Mouse (Mus musculus) lung, postnatal 0 days (tissue): ENCODE measurements around the gene Mst1. TPM values are rescaled to one million over a fixed set of nuclear protein-coding genes. Genes with fewer than 3 reads are reported as not detected.

Experiments
- ATAC-seq: fragments of 200-750 bp; cut with Nextera tagmentation; 2 replicates; pipeline ENCODE4 v1.8.0; 2017; ENCODE audit warnings: moderate library complexity
- DNase-seq: peaks from one replicate; pipeline ENCODE4 v3.0.0-alpha.2; 2016; ENCODE audit warnings: low spot score
- H3K27ac ChIP-seq: fragments of 300-500 bp; sonication (generic); 2 replicates; pipeline ENCODE4 v1.5.1; 2014; ENCODE audit warnings: antibody characterized with exemption, mild to moderate bottlenecking, low read length, mixed read lengths
- H3K27me3 ChIP-seq: fragments of 300-500 bp; sonication (generic); replicated peaks from 2 replicates; pipeline ENCODE4 v1.6.1; 2014; ENCODE audit warnings: low read length, mixed read lengths; ENCODE audit not compliant: insufficient read depth
- H3K36me3 ChIP-seq: fragments of 300-500 bp; sonication (generic); 2 replicates; pipeline ENCODE4 v1.6.1; 2014; ENCODE audit warnings: low read length, mixed read lengths; ENCODE audit not compliant: insufficient read depth
- H3K4me1 ChIP-seq: fragments of 300-500 bp; sonication (generic); 2 replicates; pipeline ENCODE4 v1.6.1; 2014; ENCODE audit warnings: antibody characterized with exemption, low read depth, low read length, mixed read lengths; ENCODE audit not compliant: insufficient read depth
- H3K4me2 ChIP-seq: fragments of 300-500 bp; sonication (generic); replicated peaks from 2 replicates; pipeline ENCODE4 v1.6.1; 2014; ENCODE audit warnings: low read depth, mild to moderate bottlenecking, low read length, moderate library complexity, mixed read lengths
- H3K4me3 ChIP-seq: fragments of 300-500 bp; sonication (generic); 2 replicates; pipeline ENCODE4 v1.5.1; 2014; ENCODE audit warnings: low read depth, low read length
- H3K9ac ChIP-seq: fragments of 300-500 bp; sonication (generic); replicated peaks from 2 replicates; pipeline ENCODE4 v1.6.1; 2014; ENCODE audit warnings: low read depth, mild to moderate bottlenecking
- H3K9me3 ChIP-seq: fragments of 300-500 bp; sonication (generic); 2 replicates; pipeline ENCODE4 v1.6.1; 2016; ENCODE audit warnings: low read length, mixed read lengths
- CTCF ChIP-seq: IDR thresholded peaks from 2 replicates; pipeline ENCODE4 v1.5.1; 2016; ENCODE audit warnings: antibody characterized with exemption, mild to moderate bottlenecking
- EP300 ChIP-seq: IDR thresholded peaks from 2 replicates; pipeline ENCODE4 v1.6.1; 2016; ENCODE audit warnings: antibody characterized with exemption, mild to moderate bottlenecking, control low read depth
- WGBS: fragments of 180-500 bp; shearing (Covaris S2); extraction: QIAGEN DNeasy Blood & Tissue Kit; methylation state at CpG from one replicate; pipeline ENCODE4 v1.1.7; 2014; 5-methylcytosine and 5-hydroxymethylcytosine counted together
- polyA plus RNA-seq: library from polyadenylated mRNA; unstranded; fragments of >200 nt; fragmentation: Nextera tagmentation; extraction: Ambion mirVana; gene quantifications from 2 replicates; pipeline ENCODE4 v1.2.1, GENCODE M21; 2015

Gene Mst1
- polyA plus RNA-seq, 1 experiment from 2014 or later = 0.62 TPM

DNA sequence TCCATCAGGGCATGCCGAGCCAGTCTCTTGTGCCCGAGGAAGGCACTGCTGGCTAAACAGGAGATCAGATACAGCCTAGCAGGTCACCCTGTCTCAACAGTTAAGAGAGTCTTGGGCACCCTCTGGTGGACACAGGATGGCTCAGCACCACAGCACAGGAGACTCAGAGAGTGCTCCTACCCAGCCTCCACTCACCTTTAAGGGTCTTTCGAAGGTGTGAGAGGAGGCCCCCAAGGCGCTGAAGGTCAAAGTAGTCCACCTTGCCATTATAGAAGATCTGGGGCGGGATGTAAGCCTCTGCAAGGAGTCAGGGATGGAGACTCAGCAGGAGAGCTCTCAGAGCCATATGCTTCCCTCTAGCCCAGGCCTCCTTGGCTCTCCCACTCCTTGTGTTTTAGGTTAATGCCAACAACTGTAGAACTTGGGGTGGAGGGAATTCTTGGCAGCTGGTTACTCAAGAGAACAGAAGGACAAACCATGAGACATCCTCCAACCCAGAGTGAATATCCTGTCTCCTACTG lies 14.7 kb upstream of the Mst1 start:
- H3K27me3 ChIP-seq = no peaks in the 10 kb centered on the region
- H3K4me2 ChIP-seq = no peak overlapping the region
- no peak overlapping the region for H3K4me3 ChIP-seq
- no peak overlapping the region for H3K9ac ChIP-seq
- H3K27ac ChIP-seq = no peak overlapping the region
- peak; percentile 65 for DNase-seq
- 29% methylated on average over 5 of the region's 5 CpGs for WGBS
- H3K9me3 ChIP-seq = no peaks in the 10 kb centered on the region
- TF ChIP-seq EP300 (no peak), CTCF (peak; percentile 81)
- ATAC-seq = peak; percentile 71
- H3K4me1 ChIP-seq = no peaks in the 10 kb centered on the region
- H3K36me3 ChIP-seq = 0 out of 2 replicates have a peak, but pooled peaks cover 16% of the 10 kb centered on the region

DNA sequence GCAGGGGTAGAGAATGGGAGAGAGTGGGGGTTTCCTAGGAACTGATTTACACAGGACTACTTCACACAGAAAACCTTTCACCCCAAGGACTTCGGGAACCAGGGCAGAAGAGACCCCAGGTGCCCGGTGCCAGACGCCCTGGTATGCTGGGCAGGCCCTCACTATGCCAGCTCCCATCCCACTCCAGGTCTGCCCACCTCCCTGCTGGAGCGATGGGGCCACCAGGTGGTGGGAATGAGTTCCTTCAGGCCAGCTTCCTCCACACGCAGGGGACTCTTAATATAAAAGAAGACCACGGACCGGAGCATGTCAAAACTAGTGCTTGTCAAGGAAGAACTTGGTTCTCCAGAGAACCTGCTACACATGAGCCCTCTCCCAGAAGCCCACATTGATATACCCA lies 13.0 kb upstream of the Mst1 start:
- 79% methylated on average over 7 of the region's 7 CpGs for WGBS
- no peak overlapping the region for H3K27ac ChIP-seq
- ATAC-seq (no peak), DNase-seq (no peak)
- no peaks in the 10 kb centered on the region for H3K27me3 ChIP-seq
- no peak overlapping the region for H3K9ac ChIP-seq
- no peak overlapping the region for H3K4me3 ChIP-seq
- H3K4me1 ChIP-seq = no peaks in the 10 kb centered on the region
- no peak overlapping the region for H3K4me2 ChIP-seq
- TF ChIP-seq CTCF (0 out of 2 replicates have a peak, but pooled peaks have one; percentile 20), EP300 (no peak)
- H3K9me3 ChIP-seq = no peaks in the 10 kb centered on the region
- peaks cover 11% of the 10 kb centered on the region; the same call in 1 of the 2 replicates for H3K36me3 ChIP-seq

DNA sequence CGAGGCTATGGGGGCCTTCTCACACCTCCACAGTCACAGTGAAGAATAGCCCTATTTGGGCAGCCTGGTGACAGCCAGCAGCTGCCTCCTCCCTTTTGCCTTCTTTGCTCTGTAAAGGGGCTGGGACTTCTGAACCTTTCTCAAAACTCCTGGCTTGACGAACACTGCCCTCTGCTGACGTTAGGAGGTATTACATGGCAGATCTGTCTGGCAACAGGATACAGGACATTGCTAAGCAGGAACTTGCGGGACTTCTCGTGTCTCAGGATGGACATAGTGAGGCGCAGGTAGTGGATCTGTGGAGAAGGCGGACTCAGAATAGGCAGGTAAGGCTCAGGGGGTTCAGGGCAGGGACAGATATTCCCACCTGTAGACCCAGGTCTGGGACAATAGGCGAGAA lies 12.3 kb upstream of the Mst1 start:
- Histone ChIP-seq H3K9ac (no peak overlapping the region), H3K4me2 (no peak overlapping the region), H3K4me1 (no peaks in the 10 kb centered on the region), H3K9me3 (no peaks in the 10 kb centered on the region), H3K27ac (no peak overlapping the region), H3K36me3 (peaks cover 10% of the 10 kb centered on the region; the same call in 1 of the 2 replicates), H3K27me3 (no peaks in the 10 kb centered on the region), H3K4me3 (no peak overlapping the region)
- DNase-seq (peak; percentile 88), ATAC-seq (peak; percentile 44)
- WGBS = 19% methylated on average over 8 of the region's 8 CpGs
- no peak for TF ChIP-seq EP300
- peak; percentile 99 for TF ChIP-seq CTCF

DNA sequence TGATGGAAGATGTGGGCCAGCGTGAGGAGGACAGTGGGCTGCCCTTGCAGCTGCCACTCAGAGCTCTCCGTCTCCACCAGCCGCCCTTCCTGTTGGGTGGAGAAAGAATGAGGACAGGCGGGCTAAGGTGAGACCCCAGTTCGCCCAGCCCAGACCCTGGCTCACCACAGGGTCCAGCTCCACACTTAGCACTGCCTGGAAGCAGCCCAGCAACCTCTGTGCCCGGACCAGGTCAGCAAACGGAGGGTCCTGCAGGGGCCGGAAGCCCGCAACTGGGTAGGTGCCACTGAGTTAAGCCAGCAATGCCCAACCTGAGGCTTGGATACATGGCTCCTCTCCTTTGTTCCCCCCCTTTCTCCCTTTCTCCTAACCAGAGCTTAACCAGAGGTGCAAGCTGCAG lies 11.2 kb upstream of the Mst1 start:
- DNase-seq = no peak
- Histone ChIP-seq H3K9ac (no peak overlapping the region), H3K36me3 (peaks cover 10% of the 10 kb centered on the region; the same call in 1 of the 2 replicates)

DNA sequence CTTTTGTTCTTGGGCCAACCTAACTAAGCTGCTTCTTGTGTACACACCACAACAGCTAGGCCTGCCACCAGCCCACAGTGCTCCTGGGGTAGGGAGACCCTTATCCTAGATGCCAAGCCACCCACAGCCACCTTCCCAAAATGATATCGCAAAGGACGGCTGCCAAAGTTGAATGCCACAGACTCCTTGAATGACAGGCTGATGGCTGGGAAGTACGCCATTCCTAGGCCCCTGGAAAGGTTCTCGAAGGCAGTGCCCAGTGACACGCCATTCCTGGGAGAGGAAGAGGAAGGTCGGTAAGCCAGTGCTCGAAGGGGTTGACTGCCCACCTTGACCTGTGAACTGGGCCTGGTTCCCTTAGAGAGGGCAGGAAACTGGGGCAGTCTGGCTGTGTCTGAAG lies 10.7 kb upstream of the Mst1 start:
- DNase-seq (no peak), ATAC-seq (no peak)
- Histone ChIP-seq H3K4me3 (no peak overlapping the region), H3K9me3 (no peaks in the 10 kb centered on the region), H3K4me1 (no peaks in the 10 kb centered on the region), H3K4me2 (no peak overlapping the region), H3K36me3 (peaks cover 10% of the 10 kb centered on the region; the same call in 1 of the 2 replicates), H3K9ac (no peak overlapping the region), H3K27me3 (no peaks in the 10 kb centered on the region), H3K27ac (no peak overlapping the region)
- TF ChIP-seq EP300 = no peak
- no peak for TF ChIP-seq CTCF
- 87% methylated on average over 7 of the region's 7 CpGs for WGBS

More for the DNA sequence above, 11.2 kb upstream of the Mst1 start:
- no peak overlapping the region for H3K4me2 ChIP-seq
- ATAC-seq = no peak
- no peak overlapping the region for H3K4me3 ChIP-seq
- H3K27me3 ChIP-seq = no peaks in the 10 kb centered on the region
- TF ChIP-seq CTCF (no peak), EP300 (no peak)
- 93% methylated on average over 8 of the region's 9 CpGs for whole genome bisulfite sequencing
- H3K4me1 ChIP-seq = no peaks in the 10 kb centered on the region
- H3K27ac ChIP-seq = no peak overlapping the region
- H3K9me3 ChIP-seq = no peaks in the 10 kb centered on the region

DNA sequence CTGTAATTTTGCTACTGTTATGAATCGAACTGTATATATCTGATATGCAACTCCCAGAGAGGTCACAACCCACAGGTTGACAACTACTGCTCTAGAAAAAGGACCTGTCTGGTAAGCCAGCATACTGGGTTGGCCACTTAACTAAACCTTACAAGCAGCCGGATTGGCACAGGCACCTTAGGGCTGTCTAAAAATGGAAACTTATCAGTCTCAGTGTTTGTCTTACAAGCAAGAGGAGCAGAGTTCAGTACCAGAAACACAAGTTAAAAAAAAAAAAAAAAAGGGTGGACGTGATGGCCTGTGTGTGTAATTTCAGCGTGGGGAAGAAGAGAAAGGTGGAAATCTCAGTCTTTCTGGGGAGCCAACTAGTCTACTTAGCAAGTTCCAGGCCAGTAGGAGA lies 8.4 kb upstream of the Mst1 start:
- 71% methylated on average over 4 of the region's 4 CpGs for WGBS
- no peaks in the 10 kb centered on the region for H3K4me1 ChIP-seq

More for the DNA sequence above, 8.4 kb upstream of the Mst1 start:
- ATAC-seq (no peak), DNase-seq (no peak)
- no peak for TF ChIP-seq CTCF
- no peak for TF ChIP-seq EP300
- Histone ChIP-seq H3K36me3 (peaks cover 8% of the 10 kb centered on the region; the same call in 1 of the 2 replicates), H3K27ac (no peak overlapping the region), H3K9ac (no peak overlapping the region), H3K4me2 (no peak overlapping the region), H3K4me3 (no peak overlapping the region), H3K27me3 (no peaks in the 10 kb centered on the region), H3K9me3 (no peaks in the 10 kb centered on the region)
